Mouse (Mus musculus): ENCODE results near the gene Iqck.
A peak's percentile ranks its signal among the peaks of the same experiment; 100 is the strongest.

Iqck gene

GRCm38 (mm10) chr7:118983961-118984360 lies 128.4 kb downstream of the Iqck start:
- DNase-seq (ENCODE audit: inconsistent age in 2 of 2, low spot score in 1 of 2) = peak; percentile 84 to 91

- peak; percentile 56 to 75 for DNase-seq (ENCODE audit: inconsistent age in 2 of 2, low spot score in 1 of 2)
Observed at GRCm38 (mm10) chr7:118985786-118986185, 130.2 kb downstream of the Iqck start.

- no peak for DNase-seq (ENCODE audit: inconsistent age in 2 of 2, low spot score in 1 of 2)
Observed at GRCm38 (mm10) chr7:118986369-118986768, 130.8 kb downstream of the Iqck start.

- peak; percentile 72 to 84 for DNase-seq (ENCODE audit: inconsistent age in 2 of 2, low spot score in 1 of 2)
Observed at GRCm38 (mm10) chr7:118989275-118989856, 133.8 kb downstream of the Iqck start.

GRCm38 (mm10) chr7:118990282-118990681 lies 134.7 kb downstream of the Iqck start:
- DNase-seq (ENCODE audit: inconsistent age in 2 of 2, low spot score in 1 of 2) = peak in 1 of 2 experiments; percentile 40

GRCm38 (mm10) chr7:118991341-118991884 lies 135.9 kb downstream of the Iqck start:
- DNase-seq (ENCODE audit: inconsistent age in 2 of 2, low spot score in 1 of 2) = peak in 1 of 2 experiments; percentile 35

GRCm38 (mm10) chr7:118992080-118992560 lies 136.6 kb downstream of the Iqck start:
- DNase-seq (ENCODE audit: inconsistent age in 2 of 2, low spot score in 1 of 2) = peak in 1 of 2 experiments; percentile 65

- DNase-seq (ENCODE audit: inconsistent age in 2 of 2, low spot score in 1 of 2) = peak in 1 of 2 experiments; percentile 79
Observed at GRCm38 (mm10) chr7:118992623-118993405, 137.3 kb downstream of the Iqck start.

- peak; percentile 53 to 83 for DNase-seq (ENCODE audit: inconsistent age in 2 of 2, low spot score in 1 of 2)
Observed at GRCm38 (mm10) chr7:118993597-118994230, 138.2 kb downstream of the Iqck start.

GRCm38 (mm10) chr7:118994231-118994842 lies 138.8 kb downstream of the Iqck start:
- peak; percentile 59 to 85 for DNase-seq (ENCODE audit: inconsistent age in 2 of 2, low spot score in 1 of 2)

- peak; percentile 93 to 95 for DNase-seq (ENCODE audit: inconsistent age in 2 of 2, low spot score in 1 of 2)
Observed at GRCm38 (mm10) chr7:118995007-118995406, 139.5 kb downstream of the Iqck start, which contains the start of gene Gprc5b. Gene Gprc5b (minus strand): TSS chr7:118995211.

GRCm38 (mm10) chr7:118995671-118996070 lies 140.1 kb downstream of the Iqck start:
- no peak for DNase-seq (ENCODE audit: inconsistent age in 2 of 2, low spot score in 1 of 2)

GRCm38 (mm10) chr7:118996137-118996837 lies 140.7 kb downstream of the Iqck start:
- peak; percentile 85 to 96 for DNase-seq (ENCODE audit: inconsistent age in 2 of 2, low spot score in 1 of 2)

- no peak for DNase-seq (ENCODE audit: inconsistent age in 2 of 2, low spot score in 1 of 2)
Observed at GRCm38 (mm10) chr7:118999857-119000256, 144.3 kb downstream of the Iqck start.

GRCm38 (mm10) chr7:119001965-119002364 lies 146.4 kb downstream of the Iqck start:
- peak in 1 of 2 experiments; percentile 35 for DNase-seq (ENCODE audit: inconsistent age in 2 of 2, low spot score in 1 of 2)

GRCm38 (mm10) chr7:119002501-119002900 lies 146.9 kb downstream of the Iqck start:
- no peak for DNase-seq (ENCODE audit: inconsistent age in 2 of 2, low spot score in 1 of 2)

GRCm38 (mm10) chr7:119010854-119011529 lies 155.4 kb downstream of the Iqck start:
- DNase-seq (ENCODE audit: inconsistent age in 2 of 2, low spot score in 1 of 2) = peak; percentile 62 to 91

GRCm38 (mm10) chr7:119015736-119016135 lies 160.2 kb downstream of the Iqck start:
- DNase-seq (ENCODE audit: inconsistent age in 2 of 2, low spot score in 1 of 2) = peak; percentile 30 to 64

- peak; percentile 59 to 78 for DNase-seq (ENCODE audit: inconsistent age in 2 of 2, low spot score in 1 of 2)
Observed at GRCm38 (mm10) chr7:119019537-119019936, 164.0 kb downstream of the Iqck start.
